Mouse (Mus musculus) granulocyte monocyte progenitor cell, adult 5-6 weeks (primary cell): ENCODE results near the gene Hspd1. TPM values are rescaled to one million over a fixed set of nuclear protein-coding genes. Genes with fewer than 3 reads are reported as not detected.

ENCODE experiments used
- ATAC-seq: replicated peaks from 2 replicates; pipeline ENCODE4 v1.8.0; 2016; ENCODE audit warnings: mild to moderate bottlenecking, moderate TSS enrichment, inconsistent platforms; ENCODE audit not compliant: poor library complexity, severe bottlenecking
- total RNA-seq, 2 experiments: library from RNA; stranded (forward) in 1 of 2; stranded (reverse) in 1 of 2; fragments of 200-712, 200-1000 nt in 1 of 2; fragments of >200 nt in 1 of 2; fragmentation: Nextera tagmentation in 1 of 2; gene quantifications; 2 replicates each; pipeline ENCODE4 v1.2.3; 2014 to 2017

Gene Hspd1
- total RNA-seq, 2 experiments from 2014 or later = 291 to 555 TPM

DNA sequence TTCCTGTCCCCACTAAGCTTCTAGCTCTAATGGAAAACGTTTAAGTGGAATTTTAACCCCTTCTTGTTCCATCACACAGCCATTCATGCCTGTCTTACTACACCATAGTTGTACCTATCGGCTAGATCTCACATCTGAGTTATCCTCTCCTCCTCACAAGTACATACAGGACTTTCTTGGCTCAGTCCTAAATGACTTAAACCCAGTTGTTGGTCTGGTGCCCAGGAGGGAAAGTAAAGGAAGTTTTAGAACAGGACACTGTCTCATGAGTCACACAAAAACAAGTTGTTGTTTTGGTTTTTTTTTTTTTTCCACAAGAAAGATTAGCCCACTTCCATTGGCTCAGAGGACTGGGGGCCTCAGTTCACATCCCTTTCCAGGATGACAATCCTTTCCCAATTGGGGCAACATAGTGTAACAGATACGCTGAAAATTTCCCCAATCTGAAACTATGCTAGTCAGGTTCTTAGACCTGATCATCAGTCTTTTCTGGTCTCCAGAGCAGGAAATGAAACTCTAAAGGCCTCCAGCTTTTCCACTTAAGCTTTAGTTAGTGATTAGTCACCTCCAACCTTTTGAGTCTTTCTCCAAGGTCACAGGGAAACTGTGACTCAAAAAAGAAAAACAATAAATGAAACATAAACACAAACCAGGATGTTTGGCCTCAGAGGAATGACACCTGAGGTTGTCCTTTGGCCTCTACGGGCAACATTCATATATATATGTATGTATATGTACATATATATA is 39.0 kb downstream of the Hspd1 start:
- no peak for ATAC-seq

- ATAC-seq = no peak
Measured at GRCm38 (mm10) chr1:55043164-55043563, 44.9 kb downstream of the Hspd1 start.

- ATAC-seq = no peak
Measured at GRCm38 (mm10) chr1:55042246-55042645, 45.8 kb downstream of the Hspd1 start.

GRCm38 (mm10) chr1:55041691-55042090 is 46.4 kb downstream of the Hspd1 start:
- ATAC-seq = no peak

DNA sequence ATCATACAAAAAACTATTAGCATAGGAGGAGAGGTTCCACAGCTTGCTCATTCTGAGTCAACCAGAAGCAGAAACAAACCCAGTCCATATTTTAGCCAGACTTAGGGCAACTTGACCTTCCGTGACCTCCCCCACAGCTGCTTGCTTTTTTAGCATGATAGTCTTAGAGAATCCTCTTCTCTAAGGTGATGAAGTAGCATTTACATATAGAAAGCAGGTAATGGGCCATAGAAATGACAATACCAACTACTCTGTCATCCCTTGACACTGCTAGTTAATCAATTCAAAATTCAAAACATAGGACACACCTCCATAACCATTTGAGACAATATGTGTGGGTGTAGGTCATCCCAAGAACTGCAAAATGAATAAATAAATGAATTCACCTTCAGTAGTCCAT is 48.1 kb downstream of the Hspd1 start:
- ATAC-seq = no peak

GRCm38 (mm10) chr1:55031026-55031779 is 56.8 kb downstream of the Hspd1 start:
- ATAC-seq = no peak

DNA sequence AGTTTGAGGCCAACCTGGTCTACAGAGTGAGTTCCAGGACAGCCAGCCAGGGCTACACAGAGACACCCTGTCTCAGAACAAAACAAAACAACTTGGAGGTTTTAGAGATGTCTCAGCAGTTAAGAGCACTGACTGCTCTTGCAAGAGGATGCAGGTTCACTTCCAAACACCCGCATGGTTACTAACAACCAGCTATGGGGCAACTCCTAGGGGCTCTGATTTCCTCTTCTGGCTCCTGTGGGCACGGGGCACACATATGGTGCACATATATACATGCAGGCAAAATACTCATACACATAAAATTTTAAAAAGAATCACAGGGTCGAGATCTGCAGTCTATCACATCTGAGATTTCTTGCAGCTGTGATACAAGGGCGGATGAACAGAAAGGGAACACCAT is 58.6 kb downstream of the Hspd1 start:
- ATAC-seq = peak; percentile 54

DNA sequence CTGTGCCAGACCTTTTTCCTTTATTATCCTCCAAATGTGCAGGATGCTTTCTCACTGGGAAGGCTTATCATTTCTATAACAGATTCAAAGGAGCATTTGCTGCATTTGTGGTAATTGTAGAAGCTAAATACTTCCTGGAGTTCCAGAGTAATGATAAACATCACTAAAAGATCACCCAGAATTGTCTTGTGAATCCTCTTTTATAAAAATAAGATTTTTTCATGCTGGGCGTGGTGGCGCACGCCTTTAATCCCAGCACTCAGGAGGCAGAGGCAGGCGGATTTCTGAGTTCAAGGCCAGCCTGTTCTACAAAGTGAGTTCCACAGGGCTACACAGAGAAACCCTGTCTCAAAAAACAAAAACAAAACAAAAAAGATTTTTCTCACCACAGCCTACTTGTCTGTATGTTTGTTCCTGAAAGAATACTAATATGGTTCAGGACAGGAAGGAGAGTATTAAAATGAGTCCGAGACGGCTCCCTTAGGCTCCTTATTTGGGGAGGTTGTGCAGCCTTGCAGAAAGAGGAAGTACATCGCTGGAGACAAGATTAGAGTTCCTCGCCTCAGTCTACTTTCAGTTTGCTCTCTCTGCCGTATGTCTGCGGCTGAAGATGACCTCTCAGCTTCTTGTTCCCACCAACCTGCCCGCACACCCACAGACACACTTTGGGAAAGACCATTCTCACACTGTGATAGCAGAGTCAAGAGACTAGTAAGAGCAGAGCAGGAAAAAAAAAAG is 59.4 kb downstream of the Hspd1 start:
- peak; percentile 66 for ATAC-seq

- no peak for ATAC-seq
Measured at GRCm38 (mm10) chr1:55027966-55028365, 60.1 kb downstream of the Hspd1 start.

Other genes with a start within 250 kb of the Hspd1 start
- gene Ankrd44, start 161.9 kb downstream of the Hspd1 start, total RNA-seq (2014; fragmentation: Nextera tagmentation) = 99.4 and 128 TPM in 2 replicates
- 77.5 and 82.6 TPM in 2 replicates for gene Ankrd44, start 161.9 kb downstream of the Hspd1 start, total RNA-seq (2017)
- gene Sf3b1, start 60.8 kb downstream of the Hspd1 start, total RNA-seq (2014; fragmentation: Nextera tagmentation) = 213 and 218 TPM in 2 replicates
- gene Sf3b1, start 60.8 kb downstream of the Hspd1 start, total RNA-seq (2017) = 254 and 282 TPM in 2 replicates
- gene Coq10b, start 35.5 kb downstream of the Hspd1 start, total RNA-seq (2014; fragmentation: Nextera tagmentation) = 13.5 and 20.2 TPM in 2 replicates
- gene Coq10b, start 35.5 kb downstream of the Hspd1 start, total RNA-seq (2017) = 14.0 and 15.2 TPM in 2 replicates
- gene Hspe1, start 111 bp downstream of the Hspd1 start, total RNA-seq (2014; fragmentation: Nextera tagmentation) = 468 and 486 TPM in 2 replicates
- 471 and 514 TPM in 2 replicates for gene Hspe1, start 111 bp downstream of the Hspd1 start, total RNA-seq (2017)
- gene Mob4, start 43.0 kb upstream of the Hspd1 start, total RNA-seq (2014; fragmentation: Nextera tagmentation) = 42.9 and 43.9 TPM in 2 replicates
- gene Mob4, start 43.0 kb upstream of the Hspd1 start, total RNA-seq (2017) = 32.6 and 49.7 TPM in 2 replicates
- 0.73 and 4.4 TPM in 2 replicates for gene Rftn2, start 138.5 kb upstream of the Hspd1 start, total RNA-seq (2014; fragmentation: Nextera tagmentation)
- gene Rftn2, start 138.5 kb upstream of the Hspd1 start, total RNA-seq (2017) = 1.9 and 7.0 TPM in 2 replicates
- 6.7 and 7.3 TPM in 2 replicates for gene Mars2, start 148.9 kb upstream of the Hspd1 start, total RNA-seq (2014; fragmentation: Nextera tagmentation)
- gene Mars2, start 148.9 kb upstream of the Hspd1 start, total RNA-seq (2017) = 7.7 and 9.0 TPM in 2 replicates